Mouse (Mus musculus): ENCODE data around the gene Rftn2. TPM values are rescaled to one million over a fixed set of nuclear protein-coding genes. Genes with fewer than 3 reads are reported as not detected.

Rftn2 gene
- 7.6 and 8.4 TPM in 2 replicates for polyA plus RNA-seq (2015; fragmentation: Nextera tagmentation; extraction: Ambion mirVana)

DNA sequence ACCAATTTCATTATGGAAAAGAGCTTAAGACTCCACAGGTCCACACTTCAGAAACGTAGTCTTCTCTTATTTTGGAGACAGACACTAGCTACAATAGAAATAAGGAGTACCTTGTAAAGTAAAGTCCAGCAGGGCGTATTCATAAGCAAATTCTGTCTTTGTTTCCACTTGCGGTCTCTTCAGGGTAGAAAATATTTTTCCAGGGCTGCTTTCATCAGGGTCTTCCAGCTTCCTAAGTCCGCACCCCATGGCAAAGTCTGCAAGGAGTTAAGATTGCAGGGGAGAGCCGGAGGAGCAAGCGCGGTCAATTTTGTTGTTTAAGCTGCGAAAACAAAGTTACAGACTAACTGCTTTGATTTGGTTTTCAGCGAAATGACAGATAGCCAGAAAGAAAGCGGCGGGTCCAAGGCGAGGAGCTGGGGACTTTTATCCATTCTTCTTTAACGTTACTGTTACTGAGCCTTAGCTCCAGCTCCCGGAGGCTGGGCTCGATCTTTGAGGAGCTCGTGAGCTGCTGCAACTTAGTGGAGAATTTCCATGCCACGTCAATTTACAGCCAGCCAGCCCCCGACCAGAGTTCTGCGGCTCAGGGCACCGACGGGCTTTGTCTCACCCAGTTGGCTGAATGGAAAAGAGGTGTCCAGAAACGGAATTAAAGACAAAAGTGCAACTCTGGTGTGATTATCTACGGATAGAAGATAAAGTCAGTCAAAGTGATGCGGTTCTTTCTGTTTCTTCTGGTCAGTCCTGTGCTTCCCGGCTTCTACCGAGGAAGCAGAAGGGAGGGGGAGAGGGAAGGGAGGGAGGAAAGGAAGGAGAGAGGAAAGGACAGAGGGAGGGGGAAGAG lies at the start of gene Rftn2:
Gene Rftn2 (minus strand): TSS at position 772 of the 847 bp plus-strand sequence.
- Histone ChIP-seq H3K4me1 (peaks cover 4% of the 10 kb centered on the region; the same call in 1 of the 2 replicates), H3K27me3 (peaks cover 2% of the 10 kb centered on the region; the same call in 1 of the 2 replicates), H3K9ac (peak within 1 kb of the TSS; percentile 54), H3K4me2 (peak within 1 kb of the TSS; percentile 62), H3K27ac (peak within 1 kb of the TSS; percentile 79), H3K36me3 (no peaks in the 10 kb centered on the region), H3K9me3 (replicated peaks) (no peaks in the 10 kb centered on the region), H3K4me3 (replicated peaks) (peak within 1 kb of the TSS; percentile 52)
- peak; percentile 67 for ATAC-seq (replicated peaks; ENCODE audit: low FRiP score)
- 2% methylated on average over 26 of the region's 26 CpGs for WGBS

DNA sequence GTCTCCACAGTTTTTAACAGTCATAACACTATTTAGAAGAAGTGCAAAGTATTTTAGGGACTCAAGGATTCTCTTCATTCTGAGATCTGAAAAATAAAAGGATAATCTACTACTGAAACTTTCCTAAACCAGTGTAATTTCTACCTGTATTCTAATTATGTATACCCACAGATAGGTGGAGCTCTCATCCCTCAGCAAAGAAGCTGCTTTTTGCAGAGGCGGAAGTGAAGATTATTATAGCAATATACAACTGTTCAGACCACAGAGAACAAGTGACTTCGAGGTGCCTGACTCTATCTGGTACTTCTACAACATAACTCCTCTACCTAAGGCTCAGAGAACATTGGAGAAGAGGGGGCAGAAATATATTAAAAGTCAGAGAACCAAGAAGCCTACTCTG lies 38.9 kb upstream of the Rftn2 start:
- Histone ChIP-seq H3K9me3 (replicated peaks) (no peaks in the 10 kb centered on the region), H3K4me3 (replicated peaks) (no peak overlapping the region), H3K9ac (no peak overlapping the region), H3K4me2 (no peak overlapping the region), H3K27me3 (no peaks in the 10 kb centered on the region), H3K27ac (no peak overlapping the region), H3K4me1 (no peaks in the 10 kb centered on the region), H3K36me3 (no peaks in the 10 kb centered on the region)
- WGBS = 66% methylated on average over 2 of the region's 2 CpGs
- no peak for ATAC-seq (replicated peaks; ENCODE audit: low FRiP score)

DNA sequence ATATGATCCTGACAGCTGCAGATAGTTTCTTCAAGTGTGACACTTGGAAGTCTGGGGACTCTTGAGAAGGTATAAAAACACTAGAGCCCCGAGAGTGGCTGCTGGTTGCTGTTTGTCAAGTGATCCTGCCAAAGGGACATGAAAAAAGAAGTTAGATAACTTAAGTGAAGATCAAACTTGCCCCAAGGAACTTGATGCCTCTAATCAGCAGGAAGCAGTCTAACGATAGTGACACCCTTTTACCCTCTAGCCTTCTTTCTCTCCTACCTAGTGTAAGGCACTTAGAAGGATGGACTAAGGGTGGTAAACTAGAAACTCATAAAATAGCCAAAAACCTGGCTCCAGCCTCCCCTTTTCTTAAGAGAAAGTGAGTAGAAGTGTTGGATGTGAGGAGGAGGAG lies 37.8 kb upstream of the Rftn2 start:
- Histone ChIP-seq H3K9ac (no peak overlapping the region), H3K27me3 (no peaks in the 10 kb centered on the region), H3K9me3 (replicated peaks) (no peaks in the 10 kb centered on the region), H3K27ac (no peak overlapping the region), H3K4me3 (replicated peaks) (no peak overlapping the region), H3K4me2 (no peak overlapping the region), H3K36me3 (no peaks in the 10 kb centered on the region), H3K4me1 (no peaks in the 10 kb centered on the region)
- 29% methylated on average over 2 of the region's 2 CpGs for WGBS
- ATAC-seq (replicated peaks; ENCODE audit: low FRiP score) = no peak

DNA sequence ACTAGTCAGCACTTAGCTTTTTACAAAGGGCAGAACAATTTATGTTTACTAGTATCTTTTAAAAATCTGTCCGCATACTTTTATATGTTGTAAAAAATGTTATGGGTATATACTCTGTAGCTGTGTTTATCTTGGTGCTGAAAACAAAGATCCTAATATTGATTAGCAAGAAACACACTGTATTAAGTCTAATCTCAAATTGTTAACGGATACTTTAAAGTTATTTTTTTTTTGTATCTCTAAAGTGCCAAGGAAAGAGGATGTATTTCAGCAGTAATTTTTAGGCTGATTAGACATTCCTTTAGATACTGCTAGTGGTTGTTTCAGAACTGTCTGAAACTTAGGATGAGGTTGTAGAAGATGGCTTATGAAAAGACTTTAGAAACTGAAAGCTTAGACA lies 19.8 kb upstream of the Rftn2 start:
- H3K9ac ChIP-seq = no peak overlapping the region
- ATAC-seq (replicated peaks; ENCODE audit: low FRiP score) = no peak
- H3K27me3 ChIP-seq = no peaks in the 10 kb centered on the region
- H3K4me2 ChIP-seq = no peak overlapping the region
- H3K4me1 ChIP-seq = 0 out of 2 replicates have a peak, but pooled peaks cover 2% of the 10 kb centered on the region
- no peak overlapping the region for H3K4me3 ChIP-seq (replicated peaks)
- 0 out of 2 replicates have a peak, but pooled peaks cover 4% of the 10 kb centered on the region for H3K36me3 ChIP-seq
- WGBS = 82% methylated on average over 2 of the region's 2 CpGs
- H3K27ac ChIP-seq = no peak overlapping the region
- no peaks in the 10 kb centered on the region for H3K9me3 ChIP-seq (replicated peaks)

DNA sequence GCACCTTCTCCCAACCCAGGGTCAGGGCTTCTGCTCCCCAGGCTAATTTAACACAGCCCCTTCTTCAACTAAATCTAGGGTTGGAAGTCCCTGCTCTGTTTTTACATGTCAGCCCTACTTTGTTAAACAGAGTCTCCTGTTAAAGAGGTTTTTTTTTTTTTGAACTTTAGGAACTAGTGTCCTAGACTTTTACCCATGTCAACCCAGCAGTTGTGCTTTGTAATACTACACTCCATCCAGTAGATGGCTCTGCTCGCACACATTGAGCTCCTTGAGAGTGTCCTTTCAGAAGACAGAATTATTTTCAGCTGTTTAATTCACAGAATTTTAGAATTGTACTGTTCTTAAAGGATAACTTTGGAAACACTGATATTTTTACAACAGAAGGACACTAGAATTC lies 12.7 kb upstream of the Rftn2 start:
- 4% methylated on average over 1 of the region's 1 CpGs for WGBS

DNA sequence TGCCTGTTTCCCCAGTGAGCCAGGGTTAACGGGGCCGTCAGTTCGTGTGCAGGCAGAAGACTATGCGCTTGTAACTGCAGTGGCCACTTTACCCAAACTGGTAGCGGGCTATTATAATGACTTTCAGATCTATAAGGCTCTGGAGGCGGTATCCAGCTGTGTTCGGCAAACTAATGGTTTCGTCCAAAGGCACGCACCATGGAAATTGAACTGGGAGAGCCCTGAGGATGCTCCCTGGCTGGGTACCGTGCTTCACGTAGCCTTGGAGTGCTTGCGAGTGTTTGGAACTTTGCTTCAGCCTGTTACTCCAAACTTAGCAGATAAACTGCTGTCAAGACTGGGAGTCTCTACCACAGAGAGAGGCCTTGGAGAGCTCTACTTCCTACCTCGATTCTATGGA lies 11.9 kb upstream of the Rftn2 start:
- no peak for ATAC-seq (replicated peaks; ENCODE audit: low FRiP score)
- Histone ChIP-seq H3K4me1 (peaks cover 30% of the 10 kb centered on the region), H3K27ac (no peak overlapping the region), H3K36me3 (0 out of 2 replicates have a peak, but pooled peaks cover 4% of the 10 kb centered on the region), H3K9ac (peak overlapping the region; percentile 62), H3K9me3 (replicated peaks) (no peaks in the 10 kb centered on the region), H3K4me3 (replicated peaks) (peak overlapping the region; percentile 69), H3K4me2 (peak overlapping the region; percentile 83), H3K27me3 (no peaks in the 10 kb centered on the region)
- 33% methylated on average over 13 of the region's 13 CpGs for WGBS

More for the DNA sequence above, 12.7 kb upstream of the Rftn2 start:
- no peaks in the 10 kb centered on the region for H3K9me3 ChIP-seq (replicated peaks)
- peaks cover 30% of the 10 kb centered on the region for H3K4me1 ChIP-seq
- H3K27me3 ChIP-seq = no peaks in the 10 kb centered on the region
- no peak overlapping the region for H3K9ac ChIP-seq
- no peak for ATAC-seq (replicated peaks; ENCODE audit: low FRiP score)
- peak overlapping the region; percentile 83 for H3K4me2 ChIP-seq
- H3K4me3 ChIP-seq (replicated peaks) = peak overlapping the region; percentile 69
- H3K36me3 ChIP-seq = 0 out of 2 replicates have a peak, but pooled peaks cover 4% of the 10 kb centered on the region
- no peak overlapping the region for H3K27ac ChIP-seq

DNA sequence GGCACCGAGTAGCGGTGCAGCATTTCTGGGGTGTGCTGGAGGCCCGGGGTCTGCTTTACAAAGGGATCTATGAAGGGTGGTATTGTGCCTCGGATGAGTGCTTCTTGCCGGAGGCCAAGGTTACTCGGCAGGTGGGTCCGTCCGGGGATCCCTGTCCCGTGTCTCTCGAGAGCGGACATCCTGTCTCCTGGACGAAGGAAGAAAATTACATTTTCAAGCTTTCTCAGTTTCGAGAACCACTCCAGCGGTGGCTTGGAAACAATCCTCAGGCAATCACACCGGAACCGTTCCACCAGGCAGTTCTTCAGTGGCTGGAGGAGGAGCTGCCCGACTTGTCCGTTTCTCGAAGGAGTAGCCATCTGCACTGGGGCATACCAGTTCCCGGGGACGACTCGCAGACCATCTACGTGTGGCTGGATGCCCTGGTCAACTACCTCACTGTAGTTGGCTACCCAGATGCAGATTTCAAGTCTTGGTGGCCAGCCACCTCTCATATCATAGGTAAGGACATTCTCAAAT lies 11.1 kb upstream of the Rftn2 start:
- H3K9me3 ChIP-seq (replicated peaks) = no peaks in the 10 kb centered on the region
- peak; percentile 55 for ATAC-seq (replicated peaks; ENCODE audit: low FRiP score)
- WGBS = under 1% methylated on average over 23 of the region's 23 CpGs

DNA sequence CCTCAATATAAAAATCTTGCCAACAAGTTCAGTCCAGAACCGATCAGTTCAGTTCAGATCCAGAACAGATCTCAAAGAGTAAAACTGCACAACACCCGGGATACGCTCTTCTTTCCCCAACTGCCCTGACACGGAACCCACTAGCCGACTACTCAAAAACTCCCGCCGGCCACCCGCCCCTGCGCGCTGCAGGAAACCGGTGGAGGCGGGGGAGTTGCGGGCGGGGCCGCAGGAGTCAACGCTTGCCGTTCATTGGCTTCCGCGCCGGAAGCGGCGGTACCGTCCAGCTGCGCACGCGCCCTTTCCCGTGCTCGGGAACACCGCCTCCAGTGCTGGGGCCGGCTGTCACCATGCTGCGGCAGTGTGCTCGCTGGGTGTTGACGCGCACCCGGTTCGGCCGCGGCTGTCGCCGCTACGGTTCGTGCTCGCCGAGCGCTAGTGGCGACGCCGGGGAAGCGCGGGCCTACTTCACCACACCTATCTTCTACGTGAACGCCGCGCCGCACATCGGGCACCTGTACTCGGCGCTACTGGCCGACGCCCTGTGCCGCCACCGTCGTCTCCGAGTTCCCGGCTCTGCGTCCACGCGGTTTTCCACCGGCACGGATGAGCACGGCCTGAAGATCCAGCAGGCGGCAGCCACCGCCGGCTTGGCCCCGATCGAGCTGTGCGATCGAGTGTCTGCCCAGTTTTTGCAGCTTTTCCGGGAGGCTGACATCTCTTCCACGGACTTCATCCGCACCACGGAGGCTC lies 10.5 kb upstream of the Rftn2 start, which contains the start of gene Mars2:
Gene Mars2 (plus strand): TSS at position 288 of the 753 bp plus-strand sequence.
- Histone ChIP-seq H3K9ac (peak within 1 kb of the TSS; percentile 62), H3K36me3 (no peaks in the 10 kb centered on the region), H3K4me1 (peaks cover 28% of the 10 kb centered on the region), H3K4me2 (peak within 1 kb of the TSS; percentile 83), H3K4me3 (replicated peaks) (peak within 1 kb of the TSS; percentile 69), H3K9me3 (replicated peaks) (no peaks in the 10 kb centered on the region), H3K27ac (peak within 1 kb of the TSS; percentile 69), H3K27me3 (no peaks in the 10 kb centered on the region)
- peak; percentile 99 for ATAC-seq (replicated peaks; ENCODE audit: low FRiP score)
- WGBS = under 1% methylated on average over 82 of the region's 82 CpGs

More for the DNA sequence above, 11.1 kb upstream of the Rftn2 start:
- 0 out of 2 replicates have a peak, but pooled peaks cover 3% of the 10 kb centered on the region for H3K36me3 ChIP-seq
- peaks cover 30% of the 10 kb centered on the region for H3K4me1 ChIP-seq
- H3K4me2 ChIP-seq = peak overlapping the region; percentile 83
- peak overlapping the region; percentile 69 for H3K4me3 ChIP-seq (replicated peaks)
- H3K27ac ChIP-seq = peak overlapping the region; percentile 69
- peak overlapping the region; percentile 62 for H3K9ac ChIP-seq
- H3K27me3 ChIP-seq = no peaks in the 10 kb centered on the region

DNA sequence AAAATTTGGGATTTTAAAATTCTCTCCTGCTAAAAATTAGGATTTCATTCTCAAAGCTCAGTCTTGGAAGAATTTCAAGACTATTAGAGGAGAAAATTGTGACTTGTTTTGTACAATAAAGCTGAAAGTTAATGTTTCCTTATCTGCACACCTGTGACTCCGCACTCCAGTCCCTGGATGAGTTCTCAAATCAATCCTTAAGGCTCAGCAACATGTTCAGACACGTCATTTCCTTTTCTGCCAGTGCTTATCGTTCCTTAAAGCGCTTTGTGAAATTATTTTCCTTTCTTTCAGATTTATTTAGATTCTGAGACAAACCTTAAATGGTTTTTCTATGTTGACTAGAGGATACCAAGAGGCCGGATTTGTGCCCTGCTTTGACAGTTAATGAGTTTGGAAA lies 9.9 kb upstream of the Rftn2 start:
- H3K4me3 ChIP-seq (replicated peaks) = peak overlapping the region; percentile 69
- H3K27me3 ChIP-seq = no peaks in the 10 kb centered on the region
- H3K9ac ChIP-seq = peak overlapping the region; percentile 32; the same call in 1 of the 2 replicates
- H3K36me3 ChIP-seq = no peaks in the 10 kb centered on the region
- peak overlapping the region; percentile 83 for H3K4me2 ChIP-seq
- no peak for ATAC-seq (replicated peaks; ENCODE audit: low FRiP score)
- H3K27ac ChIP-seq = no peak overlapping the region
- WGBS = 32% methylated on average over 5 of the region's 5 CpGs
- H3K4me1 ChIP-seq = peaks cover 28% of the 10 kb centered on the region
- no peaks in the 10 kb centered on the region for H3K9me3 ChIP-seq (replicated peaks)

DNA sequence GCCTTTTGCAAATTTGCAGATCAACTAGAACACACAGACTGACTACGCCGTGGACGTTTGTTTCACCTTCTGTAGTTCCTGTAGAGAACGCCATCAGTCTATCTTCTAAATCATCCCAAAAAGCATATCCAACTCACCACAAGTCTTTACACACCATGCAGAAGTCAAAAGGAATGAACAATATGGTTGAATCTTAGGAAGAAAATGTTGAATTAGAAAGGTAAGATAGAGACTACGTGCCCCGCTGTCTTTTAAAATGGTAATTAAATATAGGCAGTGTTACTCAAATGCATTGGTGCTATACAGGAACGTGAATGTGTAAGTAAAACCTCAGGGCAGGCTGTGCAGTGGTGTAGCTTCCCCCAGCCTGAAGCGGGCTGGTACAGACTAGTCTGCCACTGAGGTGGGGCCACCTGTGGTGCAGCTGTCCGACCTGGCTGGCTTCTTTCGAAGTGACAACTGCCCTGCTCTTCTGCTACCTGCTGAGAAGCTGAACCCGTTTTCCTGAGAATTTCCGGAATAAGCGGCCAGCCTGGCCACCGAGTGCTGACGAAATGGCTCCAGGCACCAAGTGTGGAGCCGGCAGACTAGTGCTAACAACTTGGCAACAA lies 8.4 kb upstream of the Rftn2 start:
- no peaks in the 10 kb centered on the region for H3K27me3 ChIP-seq
- H3K27ac ChIP-seq = no peak overlapping the region
- H3K4me2 ChIP-seq = no peak overlapping the region
- H3K36me3 ChIP-seq = no peaks in the 10 kb centered on the region
- H3K4me1 ChIP-seq = peaks cover 21% of the 10 kb centered on the region
- no peaks in the 10 kb centered on the region for H3K9me3 ChIP-seq (replicated peaks)
- ATAC-seq (replicated peaks; ENCODE audit: low FRiP score) = no peak
- 64% methylated on average over 16 of the region's 16 CpGs for WGBS
- H3K4me3 ChIP-seq (replicated peaks) = no peak overlapping the region
- H3K9ac ChIP-seq = no peak overlapping the region

DNA sequence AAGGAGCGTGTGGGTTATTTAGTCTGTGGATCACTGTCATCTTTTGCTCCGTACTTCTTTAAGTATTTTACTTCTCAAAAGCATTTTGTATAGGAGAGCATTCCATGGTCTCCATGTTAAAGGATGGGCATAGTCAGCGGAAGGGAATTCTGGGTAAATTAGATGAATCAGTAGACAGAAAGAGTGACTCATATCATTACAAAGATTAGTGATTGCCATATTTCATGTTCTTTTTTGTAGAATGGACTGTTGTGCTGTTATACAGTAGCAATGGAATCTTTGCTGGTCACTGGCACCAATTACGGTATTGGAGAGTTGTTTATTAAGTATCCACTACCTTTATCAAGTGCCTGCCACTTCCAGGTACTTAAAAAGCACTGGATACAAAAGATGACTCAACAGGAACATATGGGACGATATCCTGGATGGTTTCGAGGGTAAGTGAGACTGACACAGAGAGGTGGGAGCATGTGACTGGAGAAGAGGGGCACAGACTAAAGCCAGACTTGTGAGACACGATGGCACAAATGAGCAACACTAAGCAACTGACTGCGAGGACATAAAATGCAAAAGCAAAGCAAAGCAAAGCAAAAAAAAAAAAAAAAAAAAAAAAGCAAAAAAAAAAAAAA lies 1.8 kb upstream of the Rftn2 start:
- H3K27me3 ChIP-seq = peaks cover 2% of the 10 kb centered on the region; the same call in 1 of the 2 replicates
- 85% methylated on average over 8 of the region's 8 CpGs for WGBS

More for the DNA sequence above, 1.8 kb upstream of the Rftn2 start:
- Histone ChIP-seq H3K4me3 (replicated peaks) (no peak overlapping the region), H3K9ac (no peak overlapping the region), H3K36me3 (no peaks in the 10 kb centered on the region), H3K9me3 (replicated peaks) (no peaks in the 10 kb centered on the region), H3K27ac (no peak overlapping the region), H3K4me1 (0 out of 2 replicates have a peak, but pooled peaks cover 2% of the 10 kb centered on the region), H3K4me2 (no peak overlapping the region)
- no peak for ATAC-seq (replicated peaks; ENCODE audit: low FRiP score)

Data from kidney, embryonic 15.5 days (tissue).